ENCODE assay signal across 8 mouse cellular contexts in the genomic region with DNA sequence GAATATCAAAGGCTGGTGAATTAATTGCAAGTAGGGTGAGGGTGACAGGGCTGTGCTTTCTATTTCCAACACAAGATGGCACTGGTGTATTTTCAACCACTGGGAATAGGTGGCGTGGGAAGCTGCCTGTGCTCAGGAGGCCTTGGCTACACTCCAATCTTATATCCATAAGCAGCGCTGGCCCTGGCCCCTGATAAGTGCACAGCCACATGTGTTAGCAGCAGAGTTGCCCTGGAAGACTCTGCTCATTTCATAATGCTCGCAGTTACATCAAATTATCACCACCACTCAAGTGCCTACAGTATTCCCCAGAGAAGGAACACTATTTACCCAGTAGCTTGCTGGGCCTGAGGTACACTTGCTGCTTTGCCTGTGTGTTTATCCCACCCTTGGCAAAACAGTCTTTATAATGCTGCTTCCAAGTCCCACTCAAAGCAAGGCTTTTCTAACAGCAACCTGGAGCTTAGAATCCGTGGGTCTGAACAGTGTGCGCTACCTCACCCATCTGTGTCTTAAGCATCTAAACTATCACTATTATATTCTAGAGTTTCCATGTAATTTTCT.
DNase-seq lines count a peak whose midpoint lies in the region; ATAC-seq and TF ChIP-seq lines count a peak whose summit lies in the region.
"Had no signal": no experiment of that assay in that cellular context is flagged by ENCODE, and none has a peak within 500 bp of the region (broad histone marks: within the 10 kb centered on the region; RNA-seq: fewer than 3 reads in every experiment).

No protein-coding gene starts in this region.

- no peaks in the 10 kb centered on the region for H3K36me3 ChIP-seq in intestine, embryonic 16.5 days (ENCODE audit: control insufficient read depth, insufficient read depth, low read length)
- no peaks in the 10 kb centered on the region for H3K36me3 ChIP-seq in midbrain, embryonic 10.5 days
- no peaks in the 10 kb centered on the region for H3K36me3 ChIP-seq in stomach, postnatal 0 days (ENCODE audit: control insufficient read depth, insufficient read depth, low read length)

- no peak for TF ChIP-seq EP300 in stomach, postnatal 0 days (optimal IDR thresholded peaks at IDR 0.05)

- no peak overlapping the region for H3K27ac ChIP-seq in intestine, embryonic 16.5 days (ENCODE audit: low read length)
- no peak overlapping the region for H3K27ac ChIP-seq in midbrain, embryonic 10.5 days (replicated peaks)
- H3K27ac ChIP-seq in stomach, postnatal 0 days (replicated peaks), result no peak overlapping the region
- H3K27ac ChIP-seq: macrophage had no signal

- no peaks in the 10 kb centered on the region for H3K9me3 ChIP-seq in intestine, embryonic 16.5 days (ENCODE audit: control insufficient read depth, low read length)
- H3K9me3 ChIP-seq in midbrain, embryonic 10.5 days (replicated peaks), result no peaks in the 10 kb centered on the region
- no peaks in the 10 kb centered on the region for H3K9me3 ChIP-seq in stomach, postnatal 0 days (ENCODE audit: control insufficient read depth, low read length)

- H3K4me1 ChIP-seq in intestine, embryonic 16.5 days (ENCODE audit: control insufficient read depth, insufficient read depth, low read length), result no peaks in the 10 kb centered on the region
- H3K4me1 ChIP-seq in midbrain, embryonic 10.5 days, result no peaks in the 10 kb centered on the region
- no peaks in the 10 kb centered on the region for H3K4me1 ChIP-seq in stomach, postnatal 0 days (replicated peaks; ENCODE audit: control insufficient read depth, insufficient read depth)

- DNase-seq in adrenal gland, adult 18-20 months (ENCODE audit: low spot score in 2 of 2), result peak; percentile 28 to 51
- peak; percentile 87 to 91 for DNase-seq in cerebellum, postnatal 10 days
- peak; percentile 16 to 62 for DNase-seq in frontal cortex, postnatal 10 days (ENCODE audit: low spot score in 2 of 2)
- peak; percentile 47 to 61 for DNase-seq in left cerebral cortex, postnatal 10 days (ENCODE audit: extremely low spot score in 1 of 2, low spot score in 2 of 2)
- DNase-seq in midbrain, embryonic 10.5 days (ENCODE audit: low spot score), result peak; percentile 56
- DNase-seq in stomach, postnatal 0 days (ENCODE audit: low spot score), result peak; percentile 67

- H3K4me2 ChIP-seq in intestine, embryonic 16.5 days (ENCODE audit: low read depth, low read length), result no peak overlapping the region
- H3K4me2 ChIP-seq in stomach, postnatal 0 days (replicated peaks; ENCODE audit: low read depth), result no peak overlapping the region

- WGBS in intestine, embryonic 16.5 days, result 40% methylated on average over 5 of the region's 5 CpGs
- WGBS in midbrain, embryonic 10.5 days, result 55% methylated on average over 5 of the region's 5 CpGs
- WGBS in stomach, postnatal 0 days, result 41% methylated on average over 5 of the region's 5 CpGs

- TF ChIP-seq CTCF in stomach, postnatal 0 days (IDR thresholded peaks at IDR 0.05; ENCODE audit: low read depth), result peak; percentile 91

- no peak overlapping the region for H3K9ac ChIP-seq in intestine, embryonic 16.5 days (ENCODE audit: low read depth, low read length)
- H3K9ac ChIP-seq in stomach, postnatal 0 days (ENCODE audit: low read length), result no peak overlapping the region

- H3K27me3 ChIP-seq in intestine, embryonic 16.5 days (replicated peaks; ENCODE audit: control insufficient read depth, insufficient read depth, low read length), result no peaks in the 10 kb centered on the region
- no peaks in the 10 kb centered on the region for H3K27me3 ChIP-seq in midbrain, embryonic 10.5 days (ENCODE audit: low read depth, poor library complexity, severe bottlenecking)
- H3K27me3 ChIP-seq in stomach, postnatal 0 days (ENCODE audit: control insufficient read depth, insufficient read depth, low read length), result no peaks in the 10 kb centered on the region

- intact Hi-C loops in left cerebral cortex, postnatal 10 days (cut with DNase I), result loop anchor here (5.0 to 10.0 kb wide), 2 partner anchors 601 to 1529 kb away; no protein-coding TSS in a partner anchor

- no peak overlapping the region for H3K4me3 ChIP-seq in intestine, embryonic 16.5 days (ENCODE audit: low read length)
- no peak overlapping the region for H3K4me3 ChIP-seq in midbrain, embryonic 10.5 days
- no peak overlapping the region for H3K4me3 ChIP-seq in stomach, postnatal 0 days (ENCODE audit: low read depth, low read length)

- peak; percentile 97 for ATAC-seq in intestine, embryonic 16.5 days
- ATAC-seq in stomach, postnatal 0 days (ENCODE audit: low FRiP score, low TSS enrichment), result peak; percentile 85

Comparison
In these comparisons a context has a peak if more than half of its experiments do, and no peak if none do; other contexts are left out.
1. DNase-seq: peak in every context shown above with its lines; median percentile 89 in cerebellum, postnatal 10 days; 67 in stomach, postnatal 0 days; 56 in midbrain, embryonic 10.5 days; 54 in left cerebral cortex, postnatal 10 days; 40 in adrenal gland, adult 18-20 months; 39 in frontal cortex, postnatal 10 days.